Mouse (Mus musculus): ENCODE data around the gene Dctn5.

GRCm38 (mm10) chr7:122087195-122087982, 45.5 kb upstream of the Dctn5 start:
- TF ChIP-seq EP300 (IDR thresholded peaks at IDR 0.05; ENCODE audit: low read depth): no peak
- no peak for TF ChIP-seq CTCF (IDR thresholded peaks at IDR 0.05; ENCODE audit: low read depth)

Data from liver, postnatal 0 days (tissue).